Mouse (Mus musculus) hindbrain, embryonic 12.5 days (tissue): Measurements from ENCODE around the gene Surf2. TPM values are rescaled to one million over a fixed set of nuclear protein-coding genes. Genes with fewer than 3 reads are reported as not detected.

Source experiments
- polyA plus RNA-seq: library from polyadenylated mRNA; unstranded; fragments of >200 nt; fragmentation: Nextera tagmentation; extraction: Ambion mirVana; gene quantifications from 2 replicates; pipeline ENCODE4 v1.2.1, GENCODE M21; 2016

Surf2 gene
- polyA plus RNA-seq, 1 experiment from 2014 or later: 50.1 TPM

Other genes starting within 250 kb of the Surf2 start
- gene Lcn4, start 245.1 kb upstream of the Surf2 start, polyA plus RNA-seq: not detected in 2 replicates
- gene Abo, start 51.4 kb upstream of the Surf2 start, polyA plus RNA-seq: not detected in 2 replicates
- 30.8 and 32.3 TPM in 2 replicates for gene Surf6, start 13.5 kb upstream of the Surf2 start, polyA plus RNA-seq
- gene Med22, start 5.7 kb upstream of the Surf2 start, polyA plus RNA-seq: 107 and 116 TPM in 2 replicates
- 461 and 470 TPM in 2 replicates for gene Rpl7a, start 5.6 kb upstream of the Surf2 start, polyA plus RNA-seq
- gene Surf1, start 163 bp downstream of the Surf2 start, polyA plus RNA-seq: 55.0 and 58.6 TPM in 2 replicates
- gene Surf4, start 17.6 kb downstream of the Surf2 start, polyA plus RNA-seq: 154 and 156 TPM in 2 replicates
- 0.17 and 0.22 TPM in 2 replicates for gene Stkld1, start 17.7 kb downstream of the Surf2 start, polyA plus RNA-seq
- gene Rexo4, start 48.0 kb downstream of the Surf2 start, polyA plus RNA-seq: 40.9 and 42.0 TPM in 2 replicates
- 0.07 TPM in 1 of 2 replicates, not detected in the other for gene Adamts13, start 57.0 kb downstream of the Surf2 start, polyA plus RNA-seq
- 115 TPM in 2 replicates for gene Cacfd1, start 93.6 kb downstream of the Surf2 start, polyA plus RNA-seq
- 3.5 and 4.1 TPM in 2 replicates for gene Slc2a6, start 111.6 kb downstream of the Surf2 start, polyA plus RNA-seq
- gene Mymk, start 155.8 kb downstream of the Surf2 start, polyA plus RNA-seq: 2.6 and 5.2 TPM in 2 replicates
- gene Adamtsl2, start 163.0 kb downstream of the Surf2 start, polyA plus RNA-seq: 6.1 and 9.0 TPM in 2 replicates
- 0.43 and 0.52 TPM in 2 replicates for gene Fam163b, start 226.1 kb downstream of the Surf2 start, polyA plus RNA-seq
- 1.7 and 2.3 TPM in 2 replicates for gene Dbh, start 248.9 kb downstream of the Surf2 start, polyA plus RNA-seq